Mouse (Mus musculus): ENCODE measurements around the gene Trmt112. TPM values are rescaled to one million over a fixed set of nuclear protein-coding genes. Genes with fewer than 3 reads are reported as not detected.
"Not testable (repeated sequence)": the region's sequence is repeated elsewhere in the genome, so short reads cannot be mapped to it uniquely, and the experiment has no call there.

Trmt112 gene
- polyA plus RNA-seq, 1 experiment from 2014 or later: 159 TPM

GRCm38 (mm10) chr19:6904846-6905245, 4.7 kb upstream of the Trmt112 start:
- Histone ChIP-seq H3K4me3 (ENCODE audit: low read depth, low read length) (no peak overlapping the region), H3K27ac (replicated peaks; ENCODE audit: low read depth, low read length) (no peak overlapping the region), H3K9ac (replicated peaks; ENCODE audit: low read length) (no peak overlapping the region), H3K4me1 (ENCODE audit: control insufficient read depth, insufficient read depth, low read length) (no peaks in the 10 kb centered on the region), H3K36me3 (replicated peaks; ENCODE audit: control insufficient read depth, insufficient read depth, low read depth, low read length) (no peaks in the 10 kb centered on the region; the same call in 1 of the 2 replicates), H3K4me2 (ENCODE audit: low read depth, low read length) (no peak overlapping the region), H3K9me3 (replicated peaks; ENCODE audit: control insufficient read depth, low read length) (no peaks in the 10 kb centered on the region), H3K27me3 (ENCODE audit: control insufficient read depth, insufficient read depth, low read length) (no peaks in the 10 kb centered on the region)
- DNase-seq (ENCODE audit: low spot score): no peak
- no peak for ATAC-seq (replicated peaks; ENCODE audit: insufficient number of reproducible peaks, low FRiP score, low TSS enrichment, low read depth)
- 77% methylated on average over 2 of the region's 2 CpGs for WGBS

GRCm38 (mm10) chr19:6905498-6906159, 3.9 kb upstream of the Trmt112 start:
- Histone ChIP-seq H3K9ac (replicated peaks; ENCODE audit: low read length) (no peak overlapping the region), H3K4me1 (ENCODE audit: control insufficient read depth, insufficient read depth, low read length) (no peaks in the 10 kb centered on the region), H3K36me3 (replicated peaks; ENCODE audit: control insufficient read depth, insufficient read depth, low read depth, low read length) (no peaks in the 10 kb centered on the region; the same call in 1 of the 2 replicates), H3K4me3 (ENCODE audit: low read depth, low read length) (no peak overlapping the region), H3K4me2 (ENCODE audit: low read depth, low read length) (no peak overlapping the region), H3K27me3 (ENCODE audit: control insufficient read depth, insufficient read depth, low read length) (no peaks in the 10 kb centered on the region), H3K9me3 (replicated peaks; ENCODE audit: control insufficient read depth, low read length) (no peaks in the 10 kb centered on the region), H3K27ac (replicated peaks; ENCODE audit: low read depth, low read length) (no peak overlapping the region)
- ATAC-seq (replicated peaks; ENCODE audit: insufficient number of reproducible peaks, low FRiP score, low TSS enrichment, low read depth) (no peak), DNase-seq (ENCODE audit: low spot score) (no peak)
- WGBS: 88% methylated on average over 11 of the region's 11 CpGs

GRCm38 (mm10) chr19:6906199-6906598, 3.3 kb upstream of the Trmt112 start:
- WGBS: 90% methylated on average over 3 of the region's 3 CpGs

GRCm38 (mm10) chr19:6907094-6907493, 2.4 kb upstream of the Trmt112 start:
- WGBS: 92% methylated on average over 8 of the region's 8 CpGs
- Histone ChIP-seq H3K4me3 (ENCODE audit: low read depth, low read length) (no peak overlapping the region), H3K27ac (replicated peaks; ENCODE audit: low read depth, low read length) (no peak overlapping the region), H3K4me2 (ENCODE audit: low read depth, low read length) (no peak overlapping the region), H3K36me3 (replicated peaks; ENCODE audit: control insufficient read depth, insufficient read depth, low read depth, low read length) (peaks cover 9% of the 10 kb centered on the region), H3K9me3 (replicated peaks; ENCODE audit: control insufficient read depth, low read length) (no peaks in the 10 kb centered on the region), H3K27me3 (ENCODE audit: control insufficient read depth, insufficient read depth, low read length) (no peaks in the 10 kb centered on the region), H3K4me1 (ENCODE audit: control insufficient read depth, insufficient read depth, low read length) (peaks cover 5% of the 10 kb centered on the region), H3K9ac (replicated peaks; ENCODE audit: low read length) (no peak overlapping the region)
- ATAC-seq (replicated peaks; ENCODE audit: insufficient number of reproducible peaks, low FRiP score, low TSS enrichment, low read depth): no peak
- DNase-seq (ENCODE audit: low spot score): no peak

More at GRCm38 (mm10) chr19:6906199-6906598, 3.3 kb upstream of the Trmt112 start:
- no peak for ATAC-seq (replicated peaks; ENCODE audit: insufficient number of reproducible peaks, low FRiP score, low TSS enrichment, low read depth)
- Histone ChIP-seq H3K9ac (replicated peaks; ENCODE audit: low read length) (no peak overlapping the region), H3K27me3 (ENCODE audit: control insufficient read depth, insufficient read depth, low read length) (no peaks in the 10 kb centered on the region), H3K4me3 (ENCODE audit: low read depth, low read length) (no peak overlapping the region), H3K9me3 (replicated peaks; ENCODE audit: control insufficient read depth, low read length) (no peaks in the 10 kb centered on the region), H3K27ac (replicated peaks; ENCODE audit: low read depth, low read length) (no peak overlapping the region), H3K36me3 (replicated peaks; ENCODE audit: control insufficient read depth, insufficient read depth, low read depth, low read length) (peaks cover 2% of the 10 kb centered on the region; the same call in 1 of the 2 replicates), H3K4me1 (ENCODE audit: control insufficient read depth, insufficient read depth, low read length) (peaks cover 3% of the 10 kb centered on the region), H3K4me2 (ENCODE audit: low read depth, low read length) (no peak overlapping the region)
- no peak for DNase-seq (ENCODE audit: low spot score)

- H3K4me1 ChIP-seq (ENCODE audit: control insufficient read depth, insufficient read depth, low read length): peaks cover 5% of the 10 kb centered on the region
- no peak overlapping the region for H3K4me3 ChIP-seq (ENCODE audit: low read depth, low read length)
- H3K27ac ChIP-seq (replicated peaks; ENCODE audit: low read depth, low read length): no peak overlapping the region
- H3K4me2 ChIP-seq (ENCODE audit: low read depth, low read length): peak overlapping the region; percentile 82
- H3K27me3 ChIP-seq (ENCODE audit: control insufficient read depth, insufficient read depth, low read length): no peaks in the 10 kb centered on the region
- no peak for DNase-seq (ENCODE audit: low spot score)
- ATAC-seq (replicated peaks; ENCODE audit: insufficient number of reproducible peaks, low FRiP score, low TSS enrichment, low read depth): no peak
- H3K9ac ChIP-seq (replicated peaks; ENCODE audit: low read length): no peak overlapping the region
- H3K9me3 ChIP-seq (replicated peaks; ENCODE audit: control insufficient read depth, low read length): no peaks in the 10 kb centered on the region
- peaks cover 9% of the 10 kb centered on the region for H3K36me3 ChIP-seq (replicated peaks; ENCODE audit: control insufficient read depth, insufficient read depth, low read depth, low read length)
- WGBS: 86% methylated on average over 7 of the region's 7 CpGs
Measured at GRCm38 (mm10) chr19:6907811-6908540, 1.5 kb upstream of the Trmt112 start.

- Histone ChIP-seq H3K4me1 (ENCODE audit: control insufficient read depth, insufficient read depth, low read length) (peaks cover 5% of the 10 kb centered on the region), H3K27me3 (ENCODE audit: control insufficient read depth, insufficient read depth, low read length) (no peaks in the 10 kb centered on the region), H3K36me3 (replicated peaks; ENCODE audit: control insufficient read depth, insufficient read depth, low read depth, low read length) (peaks cover 15% of the 10 kb centered on the region), H3K9me3 (replicated peaks; ENCODE audit: control insufficient read depth, low read length) (no peaks in the 10 kb centered on the region), H3K27ac (replicated peaks; ENCODE audit: low read depth, low read length) (peak overlapping the region; percentile 96), H3K4me3 (ENCODE audit: low read depth, low read length) (peak overlapping the region; percentile 61), H3K9ac (replicated peaks; ENCODE audit: low read length) (peak overlapping the region; percentile 68), H3K4me2 (ENCODE audit: low read depth, low read length) (peak overlapping the region; percentile 82)
- ATAC-seq (replicated peaks; ENCODE audit: insufficient number of reproducible peaks, low FRiP score, low TSS enrichment, low read depth): no peak
- DNase-seq (ENCODE audit: low spot score): no peak
- WGBS: 7% methylated on average over 11 of the region's 11 CpGs
Measured at GRCm38 (mm10) chr19:6909021-6909420, 477 bp upstream of the Trmt112 start.

GRCm38 (mm10) chr19:6910306-6910705, 808 bp downstream of the Trmt112 start:
- Histone ChIP-seq H3K4me2 (ENCODE audit: low read depth, low read length) (peak overlapping the region; percentile 82), H3K27ac (replicated peaks; ENCODE audit: low read depth, low read length) (peak overlapping the region; percentile 96), H3K36me3 (replicated peaks; ENCODE audit: control insufficient read depth, insufficient read depth, low read depth, low read length) (peaks cover 15% of the 10 kb centered on the region), H3K4me3 (ENCODE audit: low read depth, low read length) (peak overlapping the region; percentile 61), H3K9ac (replicated peaks; ENCODE audit: low read length) (peak overlapping the region; percentile 68)
- DNase-seq (ENCODE audit: low spot score) (peak; percentile 69), ATAC-seq (replicated peaks; ENCODE audit: insufficient number of reproducible peaks, low FRiP score, low TSS enrichment, low read depth) (peak; percentile 15; the same call in 1 of the 2 replicates)
- under 1% methylated on average over 30 of the region's 30 CpGs for WGBS
- H3K27me3 ChIP-seq (ENCODE audit: control insufficient read depth, insufficient read depth, low read length); H3K9me3 ChIP-seq (replicated peaks; ENCODE audit: control insufficient read depth, low read length); H3K4me1 ChIP-seq (ENCODE audit: control insufficient read depth, insufficient read depth, low read length): not testable (repeated sequence)

Data from embryonic facial prominence, embryonic 11.5 days (tissue).